Mouse (Mus musculus) mouse trophoblast stem cell (cell line): ENCODE results near the gene Ankrd13d.

Experiments
- in situ Hi-C, 2 experiments: fragments of 300-500 bp; cut with MseI, MboI; formaldehyde crosslinking; loops; 2 replicates in 1 of 2; 3 replicates in 1 of 2; pipeline ENCODE4 v1.15.1; 2025

Ankrd13d gene

GRCm38 (mm10) chr19:4282898-4283553 lies at the start of gene Ankrd13d:
Gene Ankrd13d (minus strand): TSS chr19:4283137.
- in situ Hi-C loops: no loop called here

- in situ Hi-C loops: no loop called here
These were observed 49.7 kb upstream of the Ankrd13d start for GRCm38 (mm10) chr19:4332653-4333052.

- in situ Hi-C loops: no loop called here
These were observed 48.3 kb upstream of the Ankrd13d start for GRCm38 (mm10) chr19:4331273-4331672.

- in situ Hi-C loops: no loop called here
These were observed 47.7 kb upstream of the Ankrd13d start for GRCm38 (mm10) chr19:4330603-4331002.

- in situ Hi-C loops: no loop called here
These were observed 45.9 kb upstream of the Ankrd13d start for GRCm38 (mm10) chr19:4328737-4329304.

- in situ Hi-C loops: no loop called here
These were observed 43.9 kb upstream of the Ankrd13d start for GRCm38 (mm10) chr19:4326881-4327280.

GRCm38 (mm10) chr19:4326106-4326505 lies 43.2 kb upstream of the Ankrd13d start:
- in situ Hi-C loops: no loop called here

- in situ Hi-C loops: no loop called here
These were observed 39.2 kb upstream of the Ankrd13d start for GRCm38 (mm10) chr19:4322134-4322533.

- in situ Hi-C loops: no loop called here
These were observed 38.7 kb upstream of the Ankrd13d start for GRCm38 (mm10) chr19:4321622-4322021.

- in situ Hi-C loops: no loop called here
These were observed 36.3 kb upstream of the Ankrd13d start for GRCm38 (mm10) chr19:4319272-4319671.

GRCm38 (mm10) chr19:4317181-4317580 lies 34.2 kb upstream of the Ankrd13d start:
- in situ Hi-C loops: no loop called here

- in situ Hi-C loops: no loop called here
These were observed 32.4 kb upstream of the Ankrd13d start for GRCm38 (mm10) chr19:4315223-4315944.

- in situ Hi-C loops: no loop called here
These were observed 26.8 kb upstream of the Ankrd13d start for GRCm38 (mm10) chr19:4309776-4310185.

- in situ Hi-C loops: no loop called here
These were observed 26.4 kb upstream of the Ankrd13d start for GRCm38 (mm10) chr19:4309302-4309701.

GRCm38 (mm10) chr19:4306190-4306577 lies 23.2 kb upstream of the Ankrd13d start, which contains the start of gene Grk2:
Gene Grk2 (minus strand): TSS chr19:4306222.
- in situ Hi-C loops: no loop called here

- in situ Hi-C loops: no loop called here
These were observed 22.7 kb upstream of the Ankrd13d start for GRCm38 (mm10) chr19:4305491-4306189.

GRCm38 (mm10) chr19:4304871-4305321 lies 22.0 kb upstream of the Ankrd13d start:
- in situ Hi-C loops: loop anchor here (5.0 kb wide), 2 partner anchors 38 to 43 kb away; partner anchors contain the start of gene Ssh3 (in 1 of the 2)

GRCm38 (mm10) chr19:4304251-4304821 lies 21.4 kb upstream of the Ankrd13d start:
- in situ Hi-C loops: loop anchor here (5.0 kb wide), 2 partner anchors 37 to 42 kb away; partner anchors contain the start of gene Ssh3 (in 1 of the 2)

- in situ Hi-C loops: loop anchor here (5.0 kb wide), 2 partner anchors 36 to 41 kb away; partner anchors contain the start of gene Ssh3 (in 1 of the 2)
These were observed 20.7 kb upstream of the Ankrd13d start for GRCm38 (mm10) chr19:4303640-4303995.

- in situ Hi-C loops: loop anchor here (5.0 kb wide), 2 partner anchors 36 to 41 kb away; partner anchors contain the start of gene Ssh3 (in 1 of the 2)
These were observed 20.2 kb upstream of the Ankrd13d start for GRCm38 (mm10) chr19:4302936-4303639.
